Mouse (Mus musculus) embryo, embryonic 10 days (tissue): ENCODE measurements at regions not wholly inside any gene's neighbourhood (a gene's known extent, or its start where the extent isn't known, plus 50 kb on each side); places are given as distances from the start of the nearest gene placed in this dataset.

Experiments
- DNase-seq: peaks from one replicate; pipeline ENCODE4 v3.0.0-alpha.2; 2015; ENCODE audit warnings: low spot score

DNA sequence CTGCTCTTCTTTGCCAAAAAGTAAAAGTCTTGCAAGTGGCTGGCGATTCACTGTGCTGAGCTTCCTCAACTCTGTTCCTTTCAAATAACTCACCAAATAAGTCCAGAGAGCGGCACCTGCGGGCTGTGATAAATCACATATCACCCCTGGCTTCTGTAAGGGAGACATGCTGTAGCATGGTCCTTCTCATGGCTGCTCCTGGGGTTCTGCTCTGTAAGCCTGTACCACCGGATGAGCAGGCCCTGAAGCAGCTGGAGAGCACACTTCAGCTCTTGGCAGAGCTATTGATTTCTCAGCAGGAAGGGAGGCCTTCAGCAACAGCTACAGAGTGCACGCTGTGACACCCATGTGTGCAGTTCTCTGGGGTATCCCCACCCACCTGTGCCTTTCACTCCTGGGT is 101.5 kb upstream of the Ufm1 start:
- no peak for DNase-seq

- no peak for DNase-seq
Observed at GRCm38 (mm10) chr3:53953801-53954200, 90.2 kb upstream of the Ufm1 start.

DNA sequence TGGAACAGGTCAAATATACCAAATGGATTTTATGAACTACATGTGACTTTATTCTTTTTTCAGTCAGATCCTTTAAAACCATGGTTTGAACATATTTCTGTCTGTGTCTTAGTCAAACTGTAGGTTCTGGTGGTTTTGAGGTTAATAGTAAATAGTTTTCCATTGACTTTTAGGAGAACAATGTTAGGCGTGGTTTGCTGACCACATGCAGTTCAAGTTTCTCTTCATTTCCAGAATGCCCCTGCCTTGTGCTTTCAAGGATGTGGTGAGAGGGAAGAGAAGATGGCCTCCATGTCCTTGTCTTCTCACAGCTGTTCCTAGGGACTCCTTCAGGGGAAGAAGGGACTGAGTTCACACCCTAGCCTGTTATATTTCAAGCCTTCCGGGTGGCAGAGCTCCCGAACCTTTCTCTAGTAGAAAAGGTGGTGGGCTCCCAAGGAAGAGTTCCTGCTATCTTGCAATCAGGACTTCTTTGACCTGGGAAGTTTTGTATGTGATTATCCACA is 76.1 kb upstream of the Ufm1 start:
- DNase-seq: no peak

DNA sequence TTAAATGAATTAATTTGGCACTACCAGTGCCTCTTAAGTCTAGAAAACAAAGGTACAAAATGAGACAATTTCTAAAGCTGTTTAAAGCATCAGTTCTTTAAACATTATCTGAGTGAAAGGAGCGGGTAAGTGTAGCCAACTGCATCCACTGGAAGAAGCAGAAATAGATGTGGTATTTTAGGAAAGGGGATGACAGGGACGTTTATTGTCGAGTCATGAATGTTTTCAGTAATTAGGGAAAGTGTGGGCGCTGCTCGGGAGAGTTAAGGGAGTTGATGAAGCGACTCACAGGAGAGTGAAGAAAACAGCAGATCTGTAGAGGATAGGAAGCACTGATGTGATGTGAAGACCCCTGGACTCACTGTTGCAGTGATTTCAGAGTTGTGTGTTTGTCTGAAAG is 68.1 kb upstream of the Ufm1 start:
- DNase-seq: no peak

GRCm38 (mm10) chr3:53919941-53920340 is 56.3 kb upstream of the Ufm1 start:
- DNase-seq: no peak

- DNase-seq: no peak
Observed at GRCm38 (mm10) chr3:53919541-53919940, 55.9 kb upstream of the Ufm1 start.

- no peak for DNase-seq
Observed at GRCm38 (mm10) chr3:53917960-53918359, 54.3 kb upstream of the Ufm1 start.

GRCm38 (mm10) chr3:53913984-53914669 is 50.5 kb upstream of the Ufm1 start:
- DNase-seq: no peak
